Mouse (Mus musculus): ENCODE data around the gene Pofut1. TPM values are rescaled to one million over a fixed set of nuclear protein-coding genes. Genes with fewer than 3 reads are reported as not detected.

Pofut1 gene
- polyA plus RNA-seq, 1 experiment from 2014 or later = 16.9 TPM

GRCm38 (mm10) chr2:153217826-153218340 is 23.4 kb upstream of the Pofut1 start:
- POLR2A ChIA-PET = no interaction called here
- in situ Hi-C loops (cut with MboI; ENCODE audit: low pct_unique_long_range_greater_than_20kb) = no loop called here
- no peak for ATAC-seq
- CTCF ChIA-PET = interaction anchor here (0.9 kb wide), 1 partner anchor 18 kb away, joined by 3 read pairs; no protein-coding TSS in a partner anchor
- no peaks in the 10 kb centered on the region for H3K27me3 ChIP-seq
- no peak for DNase-seq (ENCODE audit: low read depth, low spot score)
- TF ChIP-seq CTCF (IDR thresholded peaks at IDR 0.05) = no peak

GRCm38 (mm10) chr2:153218516-153218915 is 22.8 kb upstream of the Pofut1 start:
- ChIA-PET POLR2A (no interaction called here), CTCF (interaction anchor here (0.9 kb wide), 1 partner anchor 17 kb away, joined by 3 read pairs; no protein-coding TSS in a partner anchor)
- no peak for TF ChIP-seq CTCF (IDR thresholded peaks at IDR 0.05)
- H3K27me3 ChIP-seq = no peaks in the 10 kb centered on the region
- in situ Hi-C loops (cut with MboI; ENCODE audit: low pct_unique_long_range_greater_than_20kb) = no loop called here
- ATAC-seq (no peak), DNase-seq (ENCODE audit: low read depth, low spot score) (no peak)

- ATAC-seq (no peak), DNase-seq (ENCODE audit: low read depth, low spot score) (no peak)
- H3K27me3 ChIP-seq = no peaks in the 10 kb centered on the region
- CTCF ChIA-PET = no interaction called here
- in situ Hi-C loops (cut with MboI; ENCODE audit: low pct_unique_long_range_greater_than_20kb) = no loop called here
- no peak for TF ChIP-seq CTCF (IDR thresholded peaks at IDR 0.05)
- POLR2A ChIA-PET = no interaction called here
These were observed 19.7 kb upstream of the Pofut1 start for GRCm38 (mm10) chr2:153221620-153222019.

- DNase-seq (ENCODE audit: low read depth, low spot score) = no peak
- no peak for TF ChIP-seq CTCF (IDR thresholded peaks at IDR 0.05)
- ChIA-PET POLR2A (no interaction called here), CTCF (no interaction called here)
- no peaks in the 10 kb centered on the region for H3K27me3 ChIP-seq
- ATAC-seq = no peak
- in situ Hi-C loops (cut with MboI; ENCODE audit: low pct_unique_long_range_greater_than_20kb) = no loop called here
These were observed 19.2 kb upstream of the Pofut1 start for GRCm38 (mm10) chr2:153222130-153222529.

GRCm38 (mm10) chr2:153222566-153222965 is 18.8 kb upstream of the Pofut1 start:
- H3K27me3 ChIP-seq = no peaks in the 10 kb centered on the region
- TF ChIP-seq CTCF (IDR thresholded peaks at IDR 0.05) = no peak
- in situ Hi-C loops (cut with MboI; ENCODE audit: low pct_unique_long_range_greater_than_20kb) = no loop called here
- ATAC-seq = no peak
- ChIA-PET POLR2A (no interaction called here), CTCF (no interaction called here)
- DNase-seq (ENCODE audit: low read depth, low spot score) = no peak

GRCm38 (mm10) chr2:153224946-153225594 is 16.3 kb upstream of the Pofut1 start, which contains the start of gene Tspyl3:
Gene Tspyl3, minus strand, starts transcription at chr2:153225441.
- no peak for ATAC-seq
- no peak for DNase-seq (ENCODE audit: low read depth, low spot score)
- H3K27me3 ChIP-seq = no peaks in the 10 kb centered on the region
- TF ChIP-seq CTCF (IDR thresholded peaks at IDR 0.05) = no peak
- in situ Hi-C loops (cut with MboI; ENCODE audit: low pct_unique_long_range_greater_than_20kb) = no loop called here
- CTCF ChIA-PET = interaction anchor here (2.3 kb wide), 1 partner anchor 10 kb away, joined by 4 read pairs; no protein-coding TSS in a partner anchor
- POLR2A ChIA-PET = no interaction called here

- no peak for ATAC-seq
- H3K27me3 ChIP-seq = no peaks in the 10 kb centered on the region
- DNase-seq (ENCODE audit: low read depth, low spot score) = no peak
- POLR2A ChIA-PET = no interaction called here
- in situ Hi-C loops (cut with MboI; ENCODE audit: low pct_unique_long_range_greater_than_20kb) = no loop called here
- TF ChIP-seq CTCF (IDR thresholded peaks at IDR 0.05) = no peak
- CTCF ChIA-PET = interaction anchor here (0.7 to 2.3 kb wide), 2 partner anchors 10 to 78 kb away, joined by 3 to 4 read pairs; no protein-coding TSS in a partner anchor
These were observed 15.8 kb upstream of the Pofut1 start for GRCm38 (mm10) chr2:153225595-153225953.

- no peaks in the 10 kb centered on the region for H3K27me3 ChIP-seq
- ATAC-seq (no peak), DNase-seq (ENCODE audit: low read depth, low spot score) (no peak)
- CTCF ChIA-PET = no interaction called here
- no peak for TF ChIP-seq CTCF (IDR thresholded peaks at IDR 0.05)
- POLR2A ChIA-PET = no interaction called here
- in situ Hi-C loops (cut with MboI; ENCODE audit: low pct_unique_long_range_greater_than_20kb) = no loop called here
These were observed 13.4 kb upstream of the Pofut1 start for GRCm38 (mm10) chr2:153227959-153228358.

GRCm38 (mm10) chr2:153228523-153228922 is 12.8 kb upstream of the Pofut1 start:
- CTCF ChIA-PET = no interaction called here
- POLR2A ChIA-PET = no interaction called here

GRCm38 (mm10) chr2:153237193-153237592 is 4.1 kb upstream of the Pofut1 start:
- ATAC-seq = no peak
- POLR2A ChIA-PET = interaction anchor here (0.8 kb wide), 1 partner anchor 76 kb away, joined by 3 read pairs; the partner anchor contains the start of gene Tm9sf4
- in situ Hi-C loops (cut with MboI; ENCODE audit: low pct_unique_long_range_greater_than_20kb) = no loop called here
- no peak for DNase-seq (ENCODE audit: low read depth, low spot score)
- no peaks in the 10 kb centered on the region for H3K27me3 ChIP-seq
- CTCF ChIA-PET = no interaction called here
- no peak for TF ChIP-seq CTCF (IDR thresholded peaks at IDR 0.05)

More at GRCm38 (mm10) chr2:153228523-153228922, 12.8 kb upstream of the Pofut1 start:
- TF ChIP-seq CTCF (IDR thresholded peaks at IDR 0.05) = no peak
- in situ Hi-C loops (cut with MboI; ENCODE audit: low pct_unique_long_range_greater_than_20kb) = no loop called here
- DNase-seq (ENCODE audit: low read depth, low spot score) = no peak
- no peak for ATAC-seq
- no peaks in the 10 kb centered on the region for H3K27me3 ChIP-seq

GRCm38 (mm10) chr2:153237891-153238290 is 3.4 kb upstream of the Pofut1 start:
- no peak for ATAC-seq

More at GRCm38 (mm10) chr2:153237891-153238290, 3.4 kb upstream of the Pofut1 start:
- POLR2A ChIA-PET = no interaction called here
- in situ Hi-C loops (cut with MboI; ENCODE audit: low pct_unique_long_range_greater_than_20kb) = no loop called here
- no peak for DNase-seq (ENCODE audit: low read depth, low spot score)
- H3K27me3 ChIP-seq = no peaks in the 10 kb centered on the region
- no peak for TF ChIP-seq CTCF (IDR thresholded peaks at IDR 0.05)
- CTCF ChIA-PET = no interaction called here

All from Patski (cell line).